Mouse (Mus musculus) kidney, embryonic 16.5 days (tissue): ENCODE measurements around the gene Otud7b. TPM values are rescaled to one million over a fixed set of nuclear protein-coding genes. Genes with fewer than 3 reads are reported as not detected.
A peak's percentile ranks its signal among the peaks of the same experiment; 100 is the strongest.

ENCODE experiments used
- ATAC-seq: fragments of 200-750 bp; cut with Nextera tagmentation; 2 replicates; pipeline ENCODE4 v1.8.0; 2017; ENCODE audit warnings: moderate TSS enrichment; ENCODE audit not compliant: low FRiP score, low TSS enrichment
- H3K27ac ChIP-seq: fragments of 300-500 bp; sonication (generic); 2 replicates; pipeline ENCODE4 v1.5.1; 2014; ENCODE audit warnings: low read length
- H3K27me3 ChIP-seq: fragments of 300-500 bp; sonication (generic); 2 replicates; pipeline ENCODE4 v1.6.1; 2014; ENCODE audit warnings: low read length, control low read depth, mixed read lengths; ENCODE audit not compliant: insufficient read depth
- H3K36me3 ChIP-seq: fragments of 300-500 bp; sonication (generic); 2 replicates; pipeline ENCODE4 v1.6.1; 2014; ENCODE audit warnings: low read length, control low read depth, mixed read lengths; ENCODE audit not compliant: insufficient read depth
- H3K4me1 ChIP-seq: fragments of 300-500 bp; sonication (generic); 2 replicates; pipeline ENCODE4 v1.6.1; 2014; ENCODE audit warnings: low read length, control low read depth, mixed read lengths; ENCODE audit not compliant: insufficient read depth
- H3K4me2 ChIP-seq: fragments of 300-500 bp; sonication (generic); replicated peaks from 2 replicates; pipeline ENCODE4 v1.6.1; 2014; ENCODE audit warnings: low read depth, low read length
- H3K4me3 ChIP-seq: fragments of 300-500 bp; sonication (generic); 2 replicates; pipeline ENCODE4 v1.5.1; 2014; ENCODE audit warnings: mild to moderate bottlenecking, low read length
- H3K9ac ChIP-seq: fragments of 300-500 bp; sonication (generic); replicated peaks from 2 replicates; pipeline ENCODE4 v1.6.1; 2014; ENCODE audit warnings: low read length
- H3K9me3 ChIP-seq: fragments of 300-500 bp; sonication (generic); 2 replicates; pipeline ENCODE4 v1.6.1; 2016; ENCODE audit warnings: low read length, control low read depth
- WGBS: fragments of 180-500 bp; shearing (Covaris S2); extraction: QIAGEN DNeasy Blood & Tissue Kit; methylation state at CpG from one replicate; pipeline ENCODE4 v1.1.7; 2014; 5-methylcytosine and 5-hydroxymethylcytosine counted together
- polyA plus RNA-seq: library from polyadenylated mRNA; unstranded; fragments of >200 nt; fragmentation: Nextera tagmentation; extraction: Ambion mirVana; gene quantifications from 2 replicates; pipeline ENCODE4 v1.2.1, GENCODE M21; 2015

Otud7b gene
- polyA plus RNA-seq, 1 experiment from 2014 or later, result 14.9 TPM

GRCm38 (mm10) chr3:96098168-96098567, 6.2 kb upstream of the Otud7b start:
- no peak overlapping the region for H3K9ac ChIP-seq
- 48% methylated on average over 4 of the region's 4 CpGs for WGBS
- no peaks in the 10 kb centered on the region for H3K9me3 ChIP-seq
- no peaks in the 10 kb centered on the region for H3K36me3 ChIP-seq
- no peaks in the 10 kb centered on the region for H3K27me3 ChIP-seq
- H3K27ac ChIP-seq, result no peak overlapping the region
- H3K4me1 ChIP-seq, result peaks cover 14% of the 10 kb centered on the region
- no peak for ATAC-seq
- no peak overlapping the region for H3K4me2 ChIP-seq
- H3K4me3 ChIP-seq, result no peak overlapping the region

- ATAC-seq, result peak; percentile 41; the same call in 1 of the 2 replicates
- H3K9me3 ChIP-seq, result no peaks in the 10 kb centered on the region
- WGBS, result 39% methylated on average over 7 of the region's 7 CpGs
- no peak overlapping the region for H3K4me3 ChIP-seq
- H3K4me2 ChIP-seq, result no peak overlapping the region
- H3K27me3 ChIP-seq, result no peaks in the 10 kb centered on the region
- H3K36me3 ChIP-seq, result no peaks in the 10 kb centered on the region
- peaks cover 15% of the 10 kb centered on the region for H3K4me1 ChIP-seq
- H3K9ac ChIP-seq, result no peak overlapping the region
- H3K27ac ChIP-seq, result 0 out of 2 replicates have a peak overlapping the region, but pooled peaks have one; percentile 6
Observed at GRCm38 (mm10) chr3:96098616-96099267, 5.6 kb upstream of the Otud7b start.

- Histone ChIP-seq H3K9ac (peak overlapping the region; percentile 58), H3K4me3 (peak overlapping the region; percentile 30), H3K4me1 (peaks cover 29% of the 10 kb centered on the region), H3K36me3 (no peaks in the 10 kb centered on the region), H3K27me3 (no peaks in the 10 kb centered on the region), H3K9me3 (no peaks in the 10 kb centered on the region), H3K4me2 (peak overlapping the region; percentile 53), H3K27ac (no peak overlapping the region)
- no peak for ATAC-seq
- 22% methylated on average over 14 of the region's 14 CpGs for WGBS
Observed at GRCm38 (mm10) chr3:96102100-96102872, 2.0 kb upstream of the Otud7b start.

- peak; percentile 57; the same call in 1 of the 2 replicates for ATAC-seq
Observed at GRCm38 (mm10) chr3:96103901-96104260, 446 bp upstream of the Otud7b start.

GRCm38 (mm10) chr3:96105232-96105747, 963 bp downstream of the Otud7b start:
- H3K4me1 ChIP-seq, result peaks cover 25% of the 10 kb centered on the region
- no peaks in the 10 kb centered on the region for H3K27me3 ChIP-seq
- peak overlapping the region; percentile 57 for H3K4me2 ChIP-seq
- WGBS, result 7% methylated on average over 10 of the region's 10 CpGs
- peak overlapping the region; percentile 83 for H3K4me3 ChIP-seq
- H3K27ac ChIP-seq, result peak overlapping the region; percentile 96
- no peaks in the 10 kb centered on the region for H3K36me3 ChIP-seq
- H3K9ac ChIP-seq, result peak overlapping the region; percentile 93
- no peak for ATAC-seq
- H3K9me3 ChIP-seq, result no peaks in the 10 kb centered on the region

More at GRCm38 (mm10) chr3:96103901-96104260, 446 bp upstream of the Otud7b start:
- H3K27me3 ChIP-seq, result no peaks in the 10 kb centered on the region
- peak overlapping the region; percentile 96 for H3K27ac ChIP-seq
- 1% methylated on average over 8 of the region's 8 CpGs for WGBS
- H3K9me3 ChIP-seq, result no peaks in the 10 kb centered on the region
- peak overlapping the region; percentile 93 for H3K9ac ChIP-seq
- H3K4me1 ChIP-seq, result peaks cover 26% of the 10 kb centered on the region
- H3K4me3 ChIP-seq, result peak overlapping the region; percentile 83
- no peaks in the 10 kb centered on the region for H3K36me3 ChIP-seq
- H3K4me2 ChIP-seq, result peak overlapping the region; percentile 57

- no peak overlapping the region for H3K4me3 ChIP-seq
- H3K4me1 ChIP-seq, result peaks cover 25% of the 10 kb centered on the region
- ATAC-seq, result no peak
- H3K27me3 ChIP-seq, result no peaks in the 10 kb centered on the region
- no peaks in the 10 kb centered on the region for H3K36me3 ChIP-seq
- H3K9ac ChIP-seq, result no peak overlapping the region
- H3K4me2 ChIP-seq, result no peak overlapping the region; the same call in 1 of the 2 replicates
- H3K9me3 ChIP-seq, result no peaks in the 10 kb centered on the region
- WGBS, result 84% methylated on average over 4 of the region's 4 CpGs
- H3K27ac ChIP-seq, result no peak overlapping the region
Observed at GRCm38 (mm10) chr3:96106151-96106550, 1.8 kb downstream of the Otud7b start.

GRCm38 (mm10) chr3:96108315-96108714, 4.0 kb downstream of the Otud7b start:
- Histone ChIP-seq H3K4me3 (no peak overlapping the region), H3K9me3 (no peaks in the 10 kb centered on the region), H3K4me2 (no peak overlapping the region), H3K4me1 (peaks cover 14% of the 10 kb centered on the region), H3K27ac (no peak overlapping the region), H3K9ac (no peak overlapping the region), H3K36me3 (no peaks in the 10 kb centered on the region), H3K27me3 (no peaks in the 10 kb centered on the region)
- no peak for ATAC-seq
- 93% methylated on average over 3 of the region's 3 CpGs for WGBS

GRCm38 (mm10) chr3:96113251-96113650, 8.9 kb downstream of the Otud7b start:
- ATAC-seq, result no peak
- Histone ChIP-seq H3K27me3 (no peaks in the 10 kb centered on the region), H3K4me2 (no peak overlapping the region), H3K27ac (no peak overlapping the region), H3K36me3 (no peaks in the 10 kb centered on the region), H3K4me3 (no peak overlapping the region), H3K9me3 (no peaks in the 10 kb centered on the region), H3K4me1 (no peaks in the 10 kb centered on the region), H3K9ac (no peak overlapping the region)
- 71% methylated on average over 3 of the region's 3 CpGs for WGBS

- no peaks in the 10 kb centered on the region for H3K27me3 ChIP-seq
- no peaks in the 10 kb centered on the region for H3K4me1 ChIP-seq
- H3K4me2 ChIP-seq, result no peak overlapping the region
- no peak overlapping the region for H3K27ac ChIP-seq
- H3K4me3 ChIP-seq, result no peak overlapping the region
- H3K36me3 ChIP-seq, result no peaks in the 10 kb centered on the region
- no peaks in the 10 kb centered on the region for H3K9me3 ChIP-seq
- no peak for ATAC-seq
- WGBS, result 88% methylated on average over 2 of the region's 2 CpGs
- no peak overlapping the region for H3K9ac ChIP-seq
Observed at GRCm38 (mm10) chr3:96118142-96118541, 13.8 kb downstream of the Otud7b start.

- H3K27ac ChIP-seq, result no peak overlapping the region
- H3K4me3 ChIP-seq, result no peak overlapping the region
- H3K9me3 ChIP-seq, result no peaks in the 10 kb centered on the region
- no peak for ATAC-seq
- H3K36me3 ChIP-seq, result no peaks in the 10 kb centered on the region
- H3K9ac ChIP-seq, result no peak overlapping the region
- no peaks in the 10 kb centered on the region for H3K4me1 ChIP-seq
- no peak overlapping the region for H3K4me2 ChIP-seq
- 93% methylated on average over 2 of the region's 2 CpGs for WGBS
- H3K27me3 ChIP-seq, result no peaks in the 10 kb centered on the region
Observed at GRCm38 (mm10) chr3:96118702-96119101, 14.4 kb downstream of the Otud7b start.
